Mouse (Mus musculus) cerebellum, postnatal 14 days (tissue): Measurements from ENCODE around the gene Trp63.

Experiments used
- DNase-seq, 2 experiments: peaks; one replicate each; pipeline ENCODE4 v3.0.0; 2021; ENCODE audit warnings: mixed read lengths in 2 of 2

Trp63 gene

GRCm38 (mm10) chr16:25784246-25784645 lies 100.7 kb downstream of the Trp63 start:
- no peak for DNase-seq

DNA sequence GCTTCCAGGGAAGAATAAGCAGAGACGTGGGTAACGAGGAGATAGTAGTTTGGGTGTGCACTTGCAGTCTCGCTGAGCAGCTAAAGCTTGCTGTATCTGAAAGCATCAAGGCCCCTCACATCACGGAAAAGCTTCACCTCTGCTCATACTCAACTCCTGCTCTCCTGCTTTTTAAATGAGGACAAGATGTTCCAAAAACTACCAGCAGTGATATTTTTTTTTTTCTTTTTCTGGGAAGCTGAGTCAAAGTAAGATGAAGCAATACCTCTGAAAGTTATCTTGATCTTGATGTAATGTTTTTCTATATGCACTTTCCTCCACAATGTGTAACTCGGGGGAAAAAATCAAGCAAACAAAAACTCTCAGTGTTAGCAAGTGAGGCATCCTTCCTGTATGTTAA lies 102.9 kb downstream of the Trp63 start:
- DNase-seq = no peak

GRCm38 (mm10) chr16:25792640-25793266 lies 109.2 kb downstream of the Trp63 start:
- DNase-seq = no peak

DNA sequence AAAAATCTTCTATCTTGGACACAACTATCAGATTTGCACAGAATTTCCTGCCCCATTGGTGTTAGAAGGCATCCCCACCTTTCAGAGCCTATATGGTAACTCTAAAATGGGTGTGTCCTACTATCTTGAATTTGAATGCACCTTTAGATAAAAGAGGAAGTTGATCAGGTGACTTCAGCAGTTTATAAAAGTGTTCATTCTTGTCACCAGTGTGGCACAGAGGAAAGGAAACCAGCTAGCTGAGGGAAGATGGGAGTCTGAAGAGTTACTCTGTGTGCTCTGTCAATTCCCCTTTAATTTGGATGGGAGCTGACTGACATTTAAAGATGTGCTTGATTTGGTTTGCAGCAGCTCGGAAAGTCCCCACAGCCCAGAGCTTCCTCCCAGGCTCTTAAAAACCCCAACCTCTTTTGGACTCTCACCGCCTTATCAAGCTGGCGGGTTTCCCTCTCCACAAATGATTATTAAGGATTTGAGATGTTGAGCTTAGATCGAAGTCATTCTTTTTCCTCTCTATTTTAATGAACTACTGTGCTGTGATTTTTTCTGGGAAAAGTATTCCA lies 114.2 kb downstream of the Trp63 start:
- DNase-seq = no peak

- no peak for DNase-seq
Measured at GRCm38 (mm10) chr16:25799618-25800017, 116.1 kb downstream of the Trp63 start.

DNA sequence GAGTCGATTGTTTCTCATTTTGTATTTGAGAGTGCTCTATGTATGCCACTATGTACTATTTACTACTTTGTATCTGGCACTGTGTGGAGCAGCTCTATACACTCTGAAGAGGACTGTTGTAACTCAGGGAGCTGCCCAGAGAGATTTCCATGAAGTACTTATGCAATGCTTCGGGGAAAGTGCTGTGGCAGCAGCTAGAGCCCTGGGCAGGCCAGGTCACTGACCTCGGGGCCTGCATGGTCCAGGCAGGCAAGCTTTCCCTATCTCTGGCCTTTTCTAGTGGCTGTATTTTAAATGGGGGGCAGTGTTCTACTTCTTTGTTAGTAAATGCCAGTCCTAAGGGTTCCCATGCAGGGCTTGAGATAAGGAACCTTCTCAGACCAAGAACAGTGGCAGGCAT lies 121.4 kb downstream of the Trp63 start:
- DNase-seq = no peak

DNA sequence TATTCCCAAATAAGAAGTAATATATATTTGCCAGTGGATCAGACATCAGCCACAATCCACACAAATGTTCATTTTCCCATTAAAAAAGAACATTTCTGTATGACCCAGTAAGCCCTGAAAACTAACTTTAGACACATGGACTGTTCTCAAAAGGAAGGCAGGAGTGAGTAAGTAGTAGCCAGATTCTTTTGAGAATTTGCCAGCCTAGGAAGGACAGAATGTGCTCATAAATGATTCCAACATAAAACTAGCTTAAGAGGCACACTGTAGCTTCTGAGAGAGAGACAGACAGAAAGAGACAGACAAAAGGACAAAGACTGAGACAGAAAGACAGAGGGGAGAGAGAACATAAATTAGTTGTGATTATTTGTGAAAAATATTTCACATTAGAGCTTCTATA lies 123.6 kb downstream of the Trp63 start:
- no peak for DNase-seq

- DNase-seq = no peak
Measured at GRCm38 (mm10) chr16:25817753-25818624, 134.4 kb downstream of the Trp63 start.

DNA sequence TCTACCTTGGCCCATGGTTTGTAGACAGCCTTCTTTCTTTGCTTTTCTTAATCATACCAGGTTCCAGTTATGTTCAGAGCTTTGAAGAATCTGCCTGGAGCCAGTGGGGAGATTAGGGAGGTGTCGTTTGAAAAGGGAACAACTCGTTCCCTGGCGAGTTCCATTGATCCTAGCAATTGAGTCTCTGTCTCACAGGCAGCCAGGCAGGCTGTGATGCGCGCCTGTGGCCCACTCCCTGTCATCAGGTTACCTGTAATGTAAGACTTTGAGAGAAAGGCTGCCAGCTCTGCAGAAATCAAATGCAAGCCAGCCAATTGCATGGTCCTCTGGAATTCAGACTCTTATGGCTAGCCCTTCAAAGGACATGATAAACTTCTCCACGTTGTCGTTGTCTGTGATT lies 142.5 kb downstream of the Trp63 start:
- DNase-seq = no peak

GRCm38 (mm10) chr16:25832576-25832975 lies 149.0 kb downstream of the Trp63 start:
- no peak for DNase-seq

- DNase-seq = no peak
Measured at GRCm38 (mm10) chr16:25835301-25835700, 151.7 kb downstream of the Trp63 start.

DNA sequence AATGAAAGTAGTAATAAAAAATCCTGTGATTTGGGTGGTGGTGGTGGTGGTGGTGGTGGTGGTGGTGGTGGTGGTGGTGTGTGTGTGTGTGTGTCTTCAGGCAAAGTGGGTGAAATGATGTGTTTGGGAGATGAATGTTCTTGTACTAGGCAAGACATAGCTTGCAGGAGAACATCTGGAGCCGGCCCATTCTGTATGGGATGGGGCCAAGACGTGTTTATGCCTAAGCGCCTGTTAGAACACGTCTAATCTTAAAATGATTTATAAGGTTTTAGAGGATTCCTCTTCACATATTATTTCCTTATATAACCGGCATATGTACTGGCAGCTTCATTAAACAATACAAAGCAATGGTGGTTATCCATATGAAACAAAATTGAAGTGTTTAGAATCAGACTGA lies 152.2 kb downstream of the Trp63 start:
- DNase-seq = no peak

GRCm38 (mm10) chr16:25842996-25843395 lies 159.4 kb downstream of the Trp63 start:
- no peak for DNase-seq

DNA sequence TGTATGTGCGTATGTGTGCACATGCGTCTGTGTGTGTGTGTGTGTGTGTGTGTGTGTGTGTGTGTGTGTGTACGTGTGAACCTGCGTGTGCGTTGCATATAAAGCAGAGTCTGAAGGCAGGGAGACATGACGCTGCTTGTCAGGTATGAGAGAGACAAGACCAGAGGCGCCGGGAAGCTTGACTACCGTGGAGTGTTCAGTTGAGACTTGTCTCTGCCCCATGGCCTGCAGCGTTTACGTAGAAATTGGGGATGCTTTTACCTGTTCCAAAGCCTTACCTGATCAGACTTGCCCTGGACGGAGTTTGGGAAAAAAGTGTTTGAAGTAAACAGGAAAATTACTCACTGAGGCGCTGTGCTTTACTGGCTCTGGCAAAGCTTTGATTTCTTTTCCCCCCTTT lies 160.1 kb downstream of the Trp63 start:
- DNase-seq = no peak

DNA sequence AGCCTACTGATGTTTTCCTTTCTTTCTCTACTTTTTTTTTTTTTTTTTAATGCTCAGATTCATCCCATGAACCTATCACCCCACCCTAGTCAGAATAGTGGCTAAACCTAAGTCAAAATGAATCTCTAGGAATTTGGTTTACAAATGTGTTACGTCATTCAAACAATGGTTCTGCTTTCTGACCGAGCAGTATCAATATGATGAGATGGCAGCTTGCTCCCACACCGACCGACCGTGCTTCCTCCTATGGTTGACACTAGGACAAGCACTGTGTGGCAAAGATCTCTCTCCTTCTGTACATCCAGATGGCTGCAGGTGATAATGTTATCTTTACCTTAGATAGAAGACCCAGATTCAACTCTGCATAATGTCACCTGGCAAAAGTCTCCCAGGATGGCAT lies 163.0 kb downstream of the Trp63 start:
- no peak for DNase-seq

GRCm38 (mm10) chr16:25848474-25848873 lies 164.9 kb downstream of the Trp63 start:
- no peak for DNase-seq

DNA sequence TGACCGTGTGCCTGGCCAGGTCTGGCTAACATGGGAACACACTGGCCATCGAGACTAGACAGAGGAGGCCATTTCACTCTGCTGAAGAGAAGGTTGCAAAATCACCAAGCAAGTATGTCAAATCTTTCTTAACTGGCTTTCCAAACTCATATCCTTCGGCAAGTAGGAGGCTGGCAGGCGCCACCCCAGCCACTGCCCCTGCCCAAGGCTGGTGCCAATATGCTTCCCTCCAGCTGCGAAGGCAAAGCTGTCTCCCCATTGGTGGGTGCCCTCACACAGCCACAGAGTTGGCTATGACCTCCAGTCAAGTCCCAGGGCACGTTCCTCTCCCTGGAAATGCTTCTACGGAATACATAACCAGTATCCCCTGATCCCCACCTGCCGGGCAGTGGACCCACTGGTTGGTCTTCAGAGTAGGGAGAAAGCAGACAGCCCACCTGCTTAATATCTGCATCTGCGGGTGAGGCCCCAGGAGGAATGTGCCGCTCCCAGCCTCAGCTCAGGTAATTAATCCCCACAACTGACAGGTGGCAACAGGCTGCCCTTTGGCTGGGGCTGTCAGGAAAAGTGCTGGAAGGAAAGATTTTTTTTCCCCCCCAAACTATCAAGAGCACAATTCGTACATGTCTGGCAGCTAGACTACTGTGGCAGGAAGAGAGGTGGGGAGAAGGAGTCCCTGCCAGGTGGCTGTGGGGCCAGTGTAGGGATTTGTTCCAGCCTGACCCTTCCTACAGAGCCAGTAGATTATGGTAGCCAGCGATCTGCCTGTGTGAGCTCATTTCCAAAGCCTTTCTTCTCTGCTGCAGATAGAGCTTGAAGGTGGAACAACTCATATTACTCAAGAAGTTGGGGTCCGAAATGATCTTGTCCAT lies 166.3 kb downstream of the Trp63 start:
- DNase-seq = peak; percentile 6 to 7

DNA sequence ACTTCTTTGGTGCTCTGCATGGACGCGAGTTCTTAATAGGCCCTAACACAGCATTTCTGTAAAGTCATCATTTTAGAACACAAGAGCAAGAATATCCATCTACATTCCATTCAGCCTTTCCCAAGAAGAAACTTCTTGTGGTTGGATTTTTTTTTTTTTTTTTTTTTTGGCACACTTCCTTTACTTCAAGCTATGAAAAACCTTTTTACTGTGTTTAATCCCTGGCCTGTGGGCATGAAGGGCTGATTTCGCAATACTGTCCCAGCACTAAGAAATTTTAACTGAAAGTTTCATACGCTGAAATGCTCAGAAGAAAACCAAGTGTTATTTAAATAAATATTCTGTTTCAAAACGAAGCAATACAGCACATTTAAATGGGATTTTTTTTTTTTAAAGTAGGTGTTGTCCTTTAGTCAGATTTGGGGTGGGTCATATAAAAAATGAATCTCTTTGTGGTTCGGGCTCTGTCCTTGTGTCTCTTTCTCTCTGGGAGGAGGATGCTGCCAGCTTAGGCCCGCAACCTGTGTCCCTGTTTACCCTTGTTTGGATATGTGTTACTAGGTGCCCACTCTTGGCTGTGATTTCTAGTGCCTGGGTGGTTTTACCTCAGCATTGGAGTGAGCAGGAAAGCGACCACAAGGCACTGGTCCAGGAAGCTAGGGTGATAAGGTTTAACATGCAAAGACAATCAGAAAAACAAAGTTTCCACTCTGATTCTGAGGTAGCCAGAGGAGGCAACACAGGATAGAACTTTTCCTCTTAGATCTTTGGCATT lies 177.4 kb downstream of the Trp63 start:
- no peak for DNase-seq

- no peak for DNase-seq
Measured at GRCm38 (mm10) chr16:25865096-25865869, 181.7 kb downstream of the Trp63 start.

GRCm38 (mm10) chr16:25871503-25871902 lies 187.9 kb downstream of the Trp63 start:
- DNase-seq = no peak

DNA sequence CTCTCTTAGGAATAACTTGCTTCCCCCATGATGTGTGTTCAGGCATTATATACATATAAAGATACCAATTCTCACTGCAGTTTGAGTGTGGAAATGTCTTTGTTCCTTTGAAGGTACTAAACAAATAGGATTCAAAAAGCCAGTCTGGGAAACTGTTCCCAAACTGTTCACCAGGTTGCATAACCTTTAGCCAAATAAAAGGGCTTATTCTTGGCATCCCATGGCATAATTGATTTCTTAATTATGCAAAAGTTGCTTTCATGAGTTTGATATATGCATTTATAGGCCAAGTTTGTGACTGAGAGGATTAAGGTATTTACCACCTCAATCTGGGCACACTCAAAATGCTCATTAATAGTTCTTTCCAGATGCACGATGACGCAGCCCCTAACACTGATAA lies 192.1 kb downstream of the Trp63 start:
- no peak for DNase-seq
